Mouse (Mus musculus): ENCODE measurements around the gene Tmem147. TPM values are rescaled to one million over a fixed set of nuclear protein-coding genes. Genes with fewer than 3 reads are reported as not detected.

Tmem147 gene
- total and polyA plus RNA-seq, 2 experiments from 2014 or later, result 238 to 338 TPM

- 59% methylated on average over 5 of the region's 5 CpGs for WGBS
- Histone ChIP-seq H3K36me3 (ENCODE audit: insufficient read depth, low read length) (no peaks in the 10 kb centered on the region), H3K4me2 (ENCODE audit: low read depth, low read length) (no peak within 1 kb of the TSS), H3K4me1 (ENCODE audit: insufficient read depth, low read length) (no peaks in the 10 kb centered on the region), H3K27me3 (ENCODE audit: insufficient read depth, low read length) (no peaks in the 10 kb centered on the region), H3K9ac (replicated peaks; ENCODE audit: low read length) (no peak within 1 kb of the TSS), H3K4me3 (ENCODE audit: low read length) (no peak within 1 kb of the TSS), H3K9me3 (ENCODE audit: low read length) (no peaks in the 10 kb centered on the region), H3K27ac (no peak within 1 kb of the TSS)
- ATAC-seq (no peak), DNase-seq (ENCODE audit: low spot score) (no peak)
- no peak for TF ChIP-seq CTCF (IDR thresholded peaks at IDR 0.05; ENCODE audit: low read depth)
Observed at GRCm38 (mm10) chr7:30763456-30763855, 34.1 kb upstream of the Tmem147 start, which contains the start of gene Dmkn. TSS of gene Dmkn (plus strand) at chr7:30763756.

GRCm38 (mm10) chr7:30761769-30762352 lies 32.5 kb upstream of the Tmem147 start:
- no peak for TF ChIP-seq CTCF (IDR thresholded peaks at IDR 0.05; ENCODE audit: low read depth)
- no peaks in the 10 kb centered on the region for H3K9me3 ChIP-seq (ENCODE audit: low read length)
- H3K36me3 ChIP-seq (ENCODE audit: insufficient read depth, low read length), result no peaks in the 10 kb centered on the region
- H3K27ac ChIP-seq, result no peak overlapping the region
- 77% methylated on average over 4 of the region's 4 CpGs for WGBS
- DNase-seq (ENCODE audit: low spot score), result no peak
- H3K4me1 ChIP-seq (ENCODE audit: insufficient read depth, low read length), result no peaks in the 10 kb centered on the region
- ATAC-seq, result no peak
- no peaks in the 10 kb centered on the region for H3K27me3 ChIP-seq (ENCODE audit: insufficient read depth, low read length)
- H3K4me2 ChIP-seq (ENCODE audit: low read depth, low read length), result no peak overlapping the region
- no peak overlapping the region for H3K4me3 ChIP-seq (ENCODE audit: low read length)
- H3K9ac ChIP-seq (replicated peaks; ENCODE audit: low read length), result no peak overlapping the region

- Histone ChIP-seq H3K4me3 (ENCODE audit: low read length) (no peak overlapping the region), H3K9me3 (ENCODE audit: low read length) (no peaks in the 10 kb centered on the region), H3K9ac (replicated peaks; ENCODE audit: low read length) (no peak overlapping the region), H3K27ac (no peak overlapping the region), H3K27me3 (ENCODE audit: insufficient read depth, low read length) (no peaks in the 10 kb centered on the region), H3K4me1 (ENCODE audit: insufficient read depth, low read length) (no peaks in the 10 kb centered on the region), H3K36me3 (ENCODE audit: insufficient read depth, low read length) (0 out of 2 replicates have a peak, but pooled peaks cover 8% of the 10 kb centered on the region), H3K4me2 (ENCODE audit: low read depth, low read length) (no peak overlapping the region)
- peak; percentile 63 for TF ChIP-seq CTCF (IDR thresholded peaks at IDR 0.05; ENCODE audit: low read depth)
- DNase-seq (ENCODE audit: low spot score), result peak; percentile 65
- WGBS, result 55% methylated on average over 4 of the region's 4 CpGs
- 0 out of 2 replicates have a peak, but pooled peaks have one; percentile 63 for ATAC-seq
Observed at GRCm38 (mm10) chr7:30758853-30759252, 29.5 kb upstream of the Tmem147 start.

- no peak overlapping the region for H3K27ac ChIP-seq
- no peaks in the 10 kb centered on the region for H3K27me3 ChIP-seq (ENCODE audit: insufficient read depth, low read length)
- H3K9me3 ChIP-seq (ENCODE audit: low read length), result no peaks in the 10 kb centered on the region
- 0 out of 2 replicates have a peak, but pooled peaks cover 8% of the 10 kb centered on the region for H3K36me3 ChIP-seq (ENCODE audit: insufficient read depth, low read length)
- H3K4me2 ChIP-seq (ENCODE audit: low read depth, low read length), result no peak overlapping the region
- DNase-seq (ENCODE audit: low spot score) (no peak), ATAC-seq (no peak)
- H3K9ac ChIP-seq (replicated peaks; ENCODE audit: low read length), result no peak overlapping the region
- no peak for TF ChIP-seq CTCF (IDR thresholded peaks at IDR 0.05; ENCODE audit: low read depth)
- no peaks in the 10 kb centered on the region for H3K4me1 ChIP-seq (ENCODE audit: insufficient read depth, low read length)
- 46% methylated on average over 2 of the region's 3 CpGs for WGBS
- H3K4me3 ChIP-seq (ENCODE audit: low read length), result no peak overlapping the region
Observed at GRCm38 (mm10) chr7:30757001-30757400, 27.7 kb upstream of the Tmem147 start.

GRCm38 (mm10) chr7:30751086-30751669 lies 21.8 kb upstream of the Tmem147 start, which contains the start of gene Sbsn:
TSS of gene Sbsn (plus strand) at chr7:30751471.
- no peak within 1 kb of the TSS for H3K9ac ChIP-seq (replicated peaks; ENCODE audit: low read length)
- no peak for ATAC-seq
- no peaks in the 10 kb centered on the region for H3K9me3 ChIP-seq (ENCODE audit: low read length)
- no peaks in the 10 kb centered on the region for H3K27me3 ChIP-seq (ENCODE audit: insufficient read depth, low read length)
- H3K36me3 ChIP-seq (ENCODE audit: insufficient read depth, low read length), result 0 out of 2 replicates have a peak, but pooled peaks cover 2% of the 10 kb centered on the region
- no peak for DNase-seq (ENCODE audit: low spot score)
- H3K4me1 ChIP-seq (ENCODE audit: insufficient read depth, low read length), result no peaks in the 10 kb centered on the region
- no peak within 1 kb of the TSS for H3K4me2 ChIP-seq (ENCODE audit: low read depth, low read length)
- no peak within 1 kb of the TSS for H3K27ac ChIP-seq
- TF ChIP-seq CTCF (IDR thresholded peaks at IDR 0.05; ENCODE audit: low read depth), result no peak
- no peak within 1 kb of the TSS for H3K4me3 ChIP-seq (ENCODE audit: low read length)
- WGBS, result 70% methylated on average over 4 of the region's 5 CpGs

GRCm38 (mm10) chr7:30749824-30750606 lies 20.7 kb upstream of the Tmem147 start:
- TF ChIP-seq CTCF (IDR thresholded peaks at IDR 0.05; ENCODE audit: low read depth), result no peak
- Histone ChIP-seq H3K27me3 (ENCODE audit: insufficient read depth, low read length) (no peaks in the 10 kb centered on the region), H3K9me3 (ENCODE audit: low read length) (no peaks in the 10 kb centered on the region), H3K36me3 (ENCODE audit: insufficient read depth, low read length) (no peaks in the 10 kb centered on the region), H3K4me2 (ENCODE audit: low read depth, low read length) (no peak overlapping the region), H3K4me3 (ENCODE audit: low read length) (no peak overlapping the region), H3K27ac (no peak overlapping the region), H3K4me1 (ENCODE audit: insufficient read depth, low read length) (no peaks in the 10 kb centered on the region), H3K9ac (replicated peaks; ENCODE audit: low read length) (no peak overlapping the region)
- DNase-seq (ENCODE audit: low spot score) (no peak), ATAC-seq (no peak)
- WGBS, result 92% methylated on average over 13 of the region's 13 CpGs

Measured in hindbrain, postnatal 0 days (tissue).